ENCODE assay signal across 9 mouse cellular contexts in the genomic region with DNA sequence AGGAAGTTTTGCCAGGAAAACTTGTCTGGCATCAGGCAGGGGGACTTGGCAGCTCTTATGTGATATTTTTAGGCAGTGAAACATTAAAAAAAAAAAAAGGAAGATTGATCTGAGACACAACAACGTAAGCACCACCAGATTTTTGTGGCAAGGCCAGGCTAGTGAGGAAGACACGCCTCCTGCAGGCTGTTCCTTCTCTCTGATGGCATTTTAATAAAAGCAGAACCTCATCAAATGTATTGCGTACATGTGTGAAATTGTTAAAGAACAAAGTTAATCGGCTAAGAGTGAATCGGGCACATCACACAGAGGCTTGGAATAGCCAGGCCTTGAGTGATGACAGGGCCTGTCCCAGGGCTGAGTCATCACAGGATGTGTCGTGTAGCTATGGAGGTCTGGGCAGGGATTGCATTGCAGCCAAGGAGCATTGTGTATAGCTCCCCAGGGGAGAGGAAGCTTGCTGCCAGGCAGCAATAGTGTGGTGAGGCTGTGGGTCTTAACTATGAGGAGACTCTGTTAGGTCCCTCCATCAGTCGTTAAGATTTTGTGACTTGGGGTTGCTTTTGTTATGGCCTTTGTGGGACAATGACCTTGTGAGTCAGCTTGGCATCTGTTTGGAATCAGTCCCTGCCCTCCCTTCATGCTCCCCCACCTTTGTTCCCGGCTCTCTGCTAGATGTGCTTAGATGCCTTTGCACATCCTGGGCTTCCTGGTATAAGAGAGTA. TPM values are rescaled to one million over a fixed set of nuclear protein-coding genes. Genes with fewer than 3 reads are reported as not detected.
DNase-seq lines count a peak whose midpoint lies in the region; ATAC-seq lines count a peak whose summit lies in the region.
"Had no signal": no experiment of that assay in that cellular context is flagged by ENCODE, and none has a peak within 500 bp of the region (broad histone marks: within the 10 kb centered on the region; RNA-seq: fewer than 3 reads in every experiment).

No protein-coding gene starts in this region.

- peak overlapping the region; percentile 67 for H3K27ac ChIP-seq in heart, embryonic 15.5 days
- no peak overlapping the region for H3K27ac ChIP-seq in midbrain, embryonic 11.5 days (ENCODE audit: low read depth, low read length)

- no peaks in the 10 kb centered on the region for H3K27me3 ChIP-seq in heart, embryonic 15.5 days
- H3K27me3 ChIP-seq in midbrain, embryonic 11.5 days (ENCODE audit: control insufficient read depth, insufficient read depth, low read length) = no peaks in the 10 kb centered on the region
- H3K27me3 ChIP-seq: CH12.LX had no signal

- H3K9me3 ChIP-seq in heart, embryonic 15.5 days (replicated peaks) = no peaks in the 10 kb centered on the region
- no peaks in the 10 kb centered on the region for H3K9me3 ChIP-seq in midbrain, embryonic 11.5 days (ENCODE audit: control insufficient read depth, low read length)

- H3K4me1 ChIP-seq in heart, embryonic 15.5 days (replicated peaks) = peaks cover 9% of the 10 kb centered on the region
- no peaks in the 10 kb centered on the region for H3K4me1 ChIP-seq in midbrain, embryonic 11.5 days (ENCODE audit: control insufficient read depth, insufficient read depth, low read length)

- 19% methylated on average over 8 of the region's 8 CpGs for WGBS in heart, embryonic 15.5 days
- 61% methylated on average over 8 of the region's 8 CpGs for WGBS in midbrain, embryonic 11.5 days

- peaks cover 12% of the 10 kb centered on the region; the same call in 1 of the 2 replicates for H3K36me3 ChIP-seq in heart, embryonic 15.5 days
- H3K36me3 ChIP-seq in midbrain, embryonic 11.5 days (ENCODE audit: control insufficient read depth, insufficient read depth, low read length) = no peaks in the 10 kb centered on the region

- DNase-seq in gastrocnemius, adult 18-20 months (ENCODE audit: low spot score) = peak; percentile 23
- DNase-seq in gastrocnemius, postnatal 10 days = no peak
- peak; percentile 47 to 71 for DNase-seq in adrenal gland, adult 18-20 months (ENCODE audit: low spot score in 2 of 2)
- peak; percentile 34 for DNase-seq in embryo, embryonic 10.5 days (ENCODE audit: low spot score)
- DNase-seq in layer of hippocampus, adult 8-10 months (ENCODE audit: low spot score in 2 of 2) = peak; percentile 8 to 14
- DNase-seq in midbrain, embryonic 11.5 days (ENCODE audit: low spot score, missing footprints) = no peak
- DNase-seq in thymus, postnatal 25 days = no peak

- no peak overlapping the region for H3K4me3 ChIP-seq in heart, embryonic 15.5 days
- H3K4me3 ChIP-seq in midbrain, embryonic 11.5 days (ENCODE audit: low read depth, low read length) = no peak overlapping the region

- H3K4me2 ChIP-seq in heart, embryonic 15.5 days = peak overlapping the region; percentile 32
- no peak overlapping the region for H3K4me2 ChIP-seq in midbrain, embryonic 11.5 days

- ATAC-seq in heart, embryonic 15.5 days (replicated peaks; ENCODE audit: insufficient number of reproducible peaks, insufficient read depth, low FRiP score, low read depth) = peak; percentile 87
- 0 out of 2 replicates have a peak, but pooled peaks have one; percentile 30 for ATAC-seq in midbrain, embryonic 11.5 days (ENCODE audit: low FRiP score)

- no peak overlapping the region for H3K9ac ChIP-seq in heart, embryonic 15.5 days
- no peak overlapping the region for H3K9ac ChIP-seq in midbrain, embryonic 11.5 days (ENCODE audit: low read length)

RNA-seq across cellular contexts. Expression of gene Lrrk2, which starts 30.2 kb away (rescaled TPM):
- 1 to 10 TPM; 5.4 TPM for total RNA-seq in gastrocnemius, adult 18-20 months (2021)
- 1 to 10 TPM; 6.5 to 7.2 TPM for total RNA-seq in gastrocnemius, postnatal 10 days (2021)
- 10 to 100 TPM in 1 of 2 experiments, 1 to 10 TPM in 1; 7.8 to 99.8 TPM for total RNA-seq in adrenal gland, adult 18-20 months (2021)
- polyA plus RNA-seq in heart, embryonic 15.5 days (2015; fragmentation: Nextera tagmentation; extraction: Ambion mirVana) = 4.0 and 4.7 TPM in 2 replicates
- total RNA-seq in layer of hippocampus, adult 8-10 months (2022) = 10 to 100 TPM; 20.9 to 31.2 (median 23.8) TPM
- polyA plus RNA-seq in midbrain, embryonic 11.5 days (2014; fragmentation: Nextera tagmentation; extraction: Ambion mirVana) = 2.5 and 4.2 TPM in 2 replicates
- total RNA-seq: CH12.LX had no signal

Comparison
In these comparisons a context has a peak if more than half of its experiments do, and no peak if none do; other contexts are left out.
1. DNase-seq: peak in gastrocnemius, adult 18-20 months (single experiment), adrenal gland, adult 18-20 months (2 of 2), embryo, embryonic 10.5 days (single experiment) and layer of hippocampus, adult 8-10 months (2 of 2); none in gastrocnemius, postnatal 10 days (single experiment), midbrain, embryonic 11.5 days (single experiment) and thymus, postnatal 25 days (single experiment).